Mouse (Mus musculus): ENCODE results near the gene Smim9. TPM values are rescaled to one million over a fixed set of nuclear protein-coding genes. Genes with fewer than 3 reads are reported as not detected.

Smim9 gene
- polyA plus RNA-seq, 1 experiment from 2014 or later = not detected

DNA sequence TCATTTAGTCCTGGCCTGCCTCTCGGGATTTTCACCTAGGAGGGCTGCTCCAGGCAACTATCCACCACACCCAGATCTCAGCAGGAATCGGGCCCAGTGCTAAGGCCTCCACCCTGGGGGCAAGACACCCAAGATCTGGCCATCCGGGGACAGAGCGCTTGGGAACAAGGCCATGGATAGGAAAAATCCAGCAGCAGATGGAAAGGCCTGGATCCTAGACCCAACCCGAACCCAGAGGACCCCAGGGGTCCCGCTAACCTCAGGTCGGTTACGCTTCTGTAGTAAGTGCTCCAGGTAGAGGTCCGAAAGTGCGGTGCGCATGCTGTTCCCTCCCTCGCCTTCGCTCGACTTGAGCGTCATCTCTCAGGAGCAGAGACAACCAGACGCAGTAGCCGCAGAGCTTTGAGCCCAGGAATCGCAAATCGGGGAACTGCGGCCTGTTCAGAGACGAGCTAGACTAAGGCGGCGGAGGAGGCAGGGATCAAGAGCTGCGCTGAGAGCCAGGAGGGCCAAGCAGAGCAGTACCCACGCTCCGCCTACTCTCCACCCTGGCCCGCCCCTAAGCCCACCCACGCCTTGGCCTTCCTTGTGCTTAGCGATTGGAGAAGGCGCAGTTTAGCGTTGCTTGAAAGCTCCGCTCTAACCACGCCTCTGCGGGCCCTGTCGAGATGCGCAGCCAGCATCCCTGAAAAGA lies 33.0 kb downstream of the Smim9 start, which contains the start of gene Mpp1:
Gene Mpp1 (minus strand): TSS at position 550 of the 694 bp plus-strand sequence.
- no peaks in the 10 kb centered on the region for H3K4me1 ChIP-seq (ENCODE audit: control insufficient read depth, insufficient read depth, low read depth, low read length)
- H3K27ac ChIP-seq (ENCODE audit: low read depth, low read length) = peak within 1 kb of the TSS; percentile 51; the same call in 1 of the 2 replicates
- H3K9ac ChIP-seq (ENCODE audit: low read depth, low read length) = peak within 1 kb of the TSS; percentile 72
- H3K4me2 ChIP-seq (ENCODE audit: low read length) = peak within 1 kb of the TSS; percentile 69
- no peaks in the 10 kb centered on the region for H3K36me3 ChIP-seq (ENCODE audit: control insufficient read depth, insufficient read depth, low read length)
- peak within 1 kb of the TSS; percentile 56 for H3K4me3 ChIP-seq (ENCODE audit: low read length)
- peak; percentile 100 for ATAC-seq
- H3K27me3 ChIP-seq (replicated peaks; ENCODE audit: control insufficient read depth, insufficient read depth, low read length) = no peaks in the 10 kb centered on the region
- H3K9me3 ChIP-seq (ENCODE audit: control insufficient read depth, low read length) = no peaks in the 10 kb centered on the region
- WGBS = 17% methylated on average over 34 of the region's 36 CpGs

- no peaks in the 10 kb centered on the region for H3K27me3 ChIP-seq (replicated peaks; ENCODE audit: control insufficient read depth, insufficient read depth, low read length)
- H3K4me2 ChIP-seq (ENCODE audit: low read length) = peak overlapping the region; percentile 5; the same call in 1 of the 2 replicates
- WGBS = 78% methylated on average over 2 of the region's 2 CpGs
- no peaks in the 10 kb centered on the region for H3K9me3 ChIP-seq (ENCODE audit: control insufficient read depth, low read length)
- no peaks in the 10 kb centered on the region for H3K4me1 ChIP-seq (ENCODE audit: control insufficient read depth, insufficient read depth, low read depth, low read length)
- H3K9ac ChIP-seq (ENCODE audit: low read depth, low read length) = no peak overlapping the region
- ATAC-seq = no peak
- no peak overlapping the region for H3K4me3 ChIP-seq (ENCODE audit: low read length)
- no peak overlapping the region for H3K27ac ChIP-seq (ENCODE audit: low read depth, low read length)
- H3K36me3 ChIP-seq (ENCODE audit: control insufficient read depth, insufficient read depth, low read length) = no peaks in the 10 kb centered on the region
These were observed 34.1 kb downstream of the Smim9 start for GRCm38 (mm10) chrX:75129474-75129873.

- H3K9me3 ChIP-seq (ENCODE audit: control insufficient read depth, low read length) = no peaks in the 10 kb centered on the region
- H3K36me3 ChIP-seq (ENCODE audit: control insufficient read depth, insufficient read depth, low read length) = no peaks in the 10 kb centered on the region
- no peaks in the 10 kb centered on the region for H3K27me3 ChIP-seq (replicated peaks; ENCODE audit: control insufficient read depth, insufficient read depth, low read length)
- no peak overlapping the region for H3K4me3 ChIP-seq (ENCODE audit: low read length)
- no peak overlapping the region for H3K9ac ChIP-seq (ENCODE audit: low read depth, low read length)
- no peak overlapping the region for H3K4me2 ChIP-seq (ENCODE audit: low read length)
- ATAC-seq = no peak
- no peak overlapping the region for H3K27ac ChIP-seq (ENCODE audit: low read depth, low read length)
- no peaks in the 10 kb centered on the region for H3K4me1 ChIP-seq (ENCODE audit: control insufficient read depth, insufficient read depth, low read depth, low read length)
These were observed 35.1 kb downstream of the Smim9 start for GRCm38 (mm10) chrX:75128333-75128980.

DNA sequence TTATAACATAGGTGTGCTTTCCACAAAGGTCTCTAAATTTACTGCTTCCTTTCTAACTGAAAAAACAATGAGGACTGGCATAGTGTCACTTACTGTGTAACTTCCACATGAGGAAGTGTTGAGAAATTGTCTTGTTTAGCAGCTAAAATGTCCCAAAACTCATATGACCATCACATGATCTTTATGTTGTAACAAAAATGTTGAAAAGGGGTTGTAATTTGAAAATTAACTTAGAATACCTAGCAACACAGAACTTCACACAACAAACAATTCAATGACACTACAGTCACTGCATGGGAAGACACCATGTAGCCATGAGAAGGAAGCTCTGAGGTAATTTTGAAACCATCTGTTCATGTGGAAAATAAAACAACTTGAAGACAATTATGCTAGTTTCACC lies 36.7 kb downstream of the Smim9 start:
- no peaks in the 10 kb centered on the region for H3K36me3 ChIP-seq (ENCODE audit: control insufficient read depth, insufficient read depth, low read length)
- ATAC-seq = no peak
- H3K27ac ChIP-seq (ENCODE audit: low read depth, low read length) = no peak overlapping the region
- H3K27me3 ChIP-seq (replicated peaks; ENCODE audit: control insufficient read depth, insufficient read depth, low read length) = no peaks in the 10 kb centered on the region
- H3K9ac ChIP-seq (ENCODE audit: low read depth, low read length) = no peak overlapping the region
- H3K4me2 ChIP-seq (ENCODE audit: low read length) = no peak overlapping the region
- H3K4me1 ChIP-seq (ENCODE audit: control insufficient read depth, insufficient read depth, low read depth, low read length) = no peaks in the 10 kb centered on the region
- no peak overlapping the region for H3K4me3 ChIP-seq (ENCODE audit: low read length)
- H3K9me3 ChIP-seq (ENCODE audit: control insufficient read depth, low read length) = no peaks in the 10 kb centered on the region

- Histone ChIP-seq H3K9ac (ENCODE audit: low read depth, low read length) (no peak overlapping the region), H3K27me3 (replicated peaks; ENCODE audit: control insufficient read depth, insufficient read depth, low read length) (no peaks in the 10 kb centered on the region), H3K4me1 (ENCODE audit: control insufficient read depth, insufficient read depth, low read depth, low read length) (no peaks in the 10 kb centered on the region), H3K27ac (ENCODE audit: low read depth, low read length) (no peak overlapping the region), H3K4me3 (ENCODE audit: low read length) (no peak overlapping the region), H3K36me3 (ENCODE audit: control insufficient read depth, insufficient read depth, low read length) (no peaks in the 10 kb centered on the region), H3K9me3 (ENCODE audit: control insufficient read depth, low read length) (no peaks in the 10 kb centered on the region), H3K4me2 (ENCODE audit: low read length) (no peak overlapping the region)
- ATAC-seq = no peak
- 90% methylated on average over 3 of the region's 3 CpGs for WGBS
These were observed 38.0 kb downstream of the Smim9 start for GRCm38 (mm10) chrX:75125606-75126005.

GRCm38 (mm10) chrX:75115550-75115949 lies 48.0 kb downstream of the Smim9 start:
- H3K36me3 ChIP-seq (ENCODE audit: control insufficient read depth, insufficient read depth, low read length) = no peaks in the 10 kb centered on the region
- no peaks in the 10 kb centered on the region for H3K4me1 ChIP-seq (ENCODE audit: control insufficient read depth, insufficient read depth, low read depth, low read length)
- no peak overlapping the region for H3K9ac ChIP-seq (ENCODE audit: low read depth, low read length)
- no peaks in the 10 kb centered on the region for H3K27me3 ChIP-seq (replicated peaks; ENCODE audit: control insufficient read depth, insufficient read depth, low read length)
- ATAC-seq = no peak
- H3K4me3 ChIP-seq (ENCODE audit: low read length) = no peak overlapping the region
- no peak overlapping the region for H3K27ac ChIP-seq (ENCODE audit: low read depth, low read length)
- H3K9me3 ChIP-seq (ENCODE audit: control insufficient read depth, low read length) = no peaks in the 10 kb centered on the region
- no peak overlapping the region for H3K4me2 ChIP-seq (ENCODE audit: low read length)

DNA sequence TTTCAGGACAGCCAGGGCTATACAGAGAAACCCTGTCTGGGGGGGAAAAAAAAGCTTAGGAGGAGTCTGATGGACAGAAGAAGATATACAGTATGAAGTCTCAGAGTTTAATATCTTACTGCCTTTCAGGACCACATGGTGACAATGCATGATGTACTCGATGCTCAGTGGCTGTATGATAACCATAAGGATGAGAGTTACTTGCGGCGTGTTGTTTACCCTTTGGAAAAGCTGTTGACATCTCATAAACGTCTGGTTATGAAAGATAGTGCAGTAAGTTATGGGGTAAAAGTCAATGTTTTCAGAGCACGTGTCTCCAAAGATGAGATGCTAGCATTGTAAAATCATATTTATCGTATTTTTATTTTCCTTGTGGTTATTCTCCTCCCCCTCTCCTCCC lies 61.3 kb downstream of the Smim9 start:
- H3K4me1 ChIP-seq (ENCODE audit: control insufficient read depth, insufficient read depth, low read depth, low read length) = no peaks in the 10 kb centered on the region
- H3K4me3 ChIP-seq (ENCODE audit: low read length) = no peak overlapping the region
- H3K9me3 ChIP-seq (ENCODE audit: control insufficient read depth, low read length) = no peaks in the 10 kb centered on the region
- no peak overlapping the region for H3K4me2 ChIP-seq (ENCODE audit: low read length)
- 92% methylated on average over 6 of the region's 6 CpGs for WGBS
- ATAC-seq = no peak
- H3K36me3 ChIP-seq (ENCODE audit: control insufficient read depth, insufficient read depth, low read length) = 0 out of 2 replicates have a peak, but pooled peaks cover 5% of the 10 kb centered on the region
- H3K27me3 ChIP-seq (replicated peaks; ENCODE audit: control insufficient read depth, insufficient read depth, low read length) = no peaks in the 10 kb centered on the region
- H3K9ac ChIP-seq (ENCODE audit: low read depth, low read length) = no peak overlapping the region
- no peak overlapping the region for H3K27ac ChIP-seq (ENCODE audit: low read depth, low read length)

DNA sequence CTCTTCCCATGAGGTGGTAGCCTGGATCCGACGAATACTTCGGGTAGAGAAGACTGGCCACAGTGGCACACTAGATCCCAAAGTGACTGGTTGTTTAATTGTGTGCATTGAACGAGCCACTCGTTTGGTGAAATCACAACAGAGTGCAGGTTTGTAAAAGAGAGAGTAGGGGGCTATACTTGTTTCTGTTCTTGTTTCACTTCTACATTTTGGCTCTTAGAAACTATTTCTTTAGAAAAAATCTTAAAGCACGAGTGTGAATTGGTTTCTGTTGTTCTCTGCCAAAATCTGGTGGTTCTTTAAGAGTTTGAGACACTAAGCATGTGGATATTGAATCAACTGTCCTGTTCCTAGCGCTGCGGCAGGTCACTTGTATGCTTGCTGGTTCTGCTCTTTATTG lies 64.8 kb downstream of the Smim9 start:
- H3K9me3 ChIP-seq (ENCODE audit: control insufficient read depth, low read length) = no peaks in the 10 kb centered on the region
- 87% methylated on average over 8 of the region's 8 CpGs for WGBS
- no peak overlapping the region for H3K9ac ChIP-seq (ENCODE audit: low read depth, low read length)
- no peaks in the 10 kb centered on the region for H3K27me3 ChIP-seq (replicated peaks; ENCODE audit: control insufficient read depth, insufficient read depth, low read length)
- H3K27ac ChIP-seq (ENCODE audit: low read depth, low read length) = no peak overlapping the region
- no peak overlapping the region for H3K4me3 ChIP-seq (ENCODE audit: low read length)
- H3K4me2 ChIP-seq (ENCODE audit: low read length) = no peak overlapping the region
- no peak for ATAC-seq
- H3K36me3 ChIP-seq (ENCODE audit: control insufficient read depth, insufficient read depth, low read length) = no peaks in the 10 kb centered on the region
- peaks cover 4% of the 10 kb centered on the region; the same call in 1 of the 2 replicates for H3K4me1 ChIP-seq (ENCODE audit: control insufficient read depth, insufficient read depth, low read depth, low read length)

DNA sequence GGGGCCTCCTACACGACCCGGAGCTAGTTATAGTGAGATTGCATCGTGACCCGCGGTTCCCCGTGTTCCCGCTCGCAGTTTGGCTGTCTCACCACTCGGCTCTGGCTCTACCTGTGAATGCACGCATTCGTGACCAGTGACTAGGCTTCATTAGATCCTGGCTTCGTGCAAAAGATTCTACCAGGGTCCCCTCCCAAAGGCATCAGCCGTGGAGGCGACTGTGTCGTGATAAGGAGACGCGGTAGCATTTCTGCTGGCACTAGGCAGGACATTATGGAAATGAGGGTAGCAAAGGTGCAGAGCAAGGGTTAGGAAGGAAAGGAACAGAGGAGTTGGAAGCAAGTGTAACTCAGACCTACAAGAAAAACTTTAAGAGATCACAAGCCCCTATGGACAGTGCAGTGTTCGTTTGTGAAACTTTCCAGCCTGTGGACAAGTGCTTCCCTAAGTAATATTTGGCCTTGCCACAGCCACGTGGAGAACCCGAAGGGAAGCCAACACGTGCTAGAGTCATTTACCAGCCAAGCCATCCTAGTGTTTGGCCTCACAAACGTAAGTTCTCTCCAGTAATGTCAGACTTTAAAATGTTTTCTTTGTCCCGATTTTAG lies 67.3 kb downstream of the Smim9 start:
- H3K27me3 ChIP-seq (replicated peaks; ENCODE audit: control insufficient read depth, insufficient read depth, low read length) = no peaks in the 10 kb centered on the region
- no peaks in the 10 kb centered on the region for H3K36me3 ChIP-seq (ENCODE audit: control insufficient read depth, insufficient read depth, low read length)
- peak overlapping the region; percentile 55 for H3K4me2 ChIP-seq (ENCODE audit: low read length)
- H3K27ac ChIP-seq (ENCODE audit: low read depth, low read length) = peak overlapping the region; percentile 67
- WGBS = 25% methylated on average over 20 of the region's 23 CpGs
- peak overlapping the region; percentile 61 for H3K9ac ChIP-seq (ENCODE audit: low read depth, low read length)
- H3K9me3 ChIP-seq (ENCODE audit: control insufficient read depth, low read length) = no peaks in the 10 kb centered on the region
- peak overlapping the region; percentile 58 for H3K4me3 ChIP-seq (ENCODE audit: low read length)
- ATAC-seq = no peak; the same call in 1 of the 2 replicates
- peaks cover 4% of the 10 kb centered on the region; the same call in 1 of the 2 replicates for H3K4me1 ChIP-seq (ENCODE audit: control insufficient read depth, insufficient read depth, low read depth, low read length)

Measured in hindbrain, embryonic 16.5 days (tissue).